Mouse (Mus musculus): Measurements from ENCODE around the gene Olfml3.

The Olfml3 gene

DNA sequence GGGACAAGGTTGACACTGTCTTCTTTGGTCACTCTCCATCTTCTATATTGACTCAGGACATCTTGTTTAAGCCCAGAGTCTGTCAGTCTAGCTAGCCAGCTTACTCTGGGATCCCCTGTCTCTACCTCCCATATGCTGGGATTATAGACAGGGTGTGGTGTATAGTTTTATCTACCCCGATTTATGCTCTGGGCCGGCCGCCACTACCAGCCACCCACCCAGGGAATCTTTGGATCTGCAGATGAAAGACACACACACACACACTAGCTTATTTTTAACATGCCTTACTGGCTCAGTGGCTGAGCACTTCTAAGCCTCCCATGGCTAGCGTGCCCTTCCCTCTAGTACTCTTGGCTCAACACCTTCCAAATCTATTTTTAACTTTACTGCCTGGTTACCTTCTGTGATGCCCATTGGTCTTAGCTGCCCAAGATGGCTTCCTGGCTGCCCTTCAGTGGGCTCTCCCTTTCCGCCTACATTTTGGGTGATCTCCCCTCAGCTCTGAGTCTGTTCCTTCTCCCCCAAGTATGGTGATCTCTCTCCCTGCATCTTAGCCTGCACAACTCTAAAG is 28.2 kb downstream of the Olfml3 start:
- Histone ChIP-seq H3K9me3 (ENCODE audit: low read length) (no peaks in the 10 kb centered on the region), H3K36me3 (ENCODE audit: insufficient read depth, low read length) (no peaks in the 10 kb centered on the region)

DNA sequence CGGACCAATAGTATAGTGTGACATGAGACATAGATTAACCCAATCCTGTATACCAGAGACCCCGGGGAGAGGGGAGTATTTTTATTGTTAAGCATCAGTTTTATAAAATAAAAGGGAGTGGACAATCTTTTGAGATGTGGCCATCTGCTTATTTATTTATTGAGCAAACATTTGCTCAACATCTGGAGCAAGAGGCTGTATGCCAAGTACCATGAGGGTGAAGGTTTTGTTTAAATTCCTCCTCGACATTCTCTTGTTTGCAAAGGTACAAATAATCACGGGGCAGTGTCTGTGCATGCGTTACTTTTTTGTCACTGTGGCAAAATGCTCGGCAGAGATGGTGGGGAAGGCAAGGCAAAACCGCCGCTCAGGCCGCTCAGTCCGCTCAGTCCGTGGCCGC is 32.4 kb downstream of the Olfml3 start:
- no peak overlapping the region for H3K4me3 ChIP-seq (replicated peaks; ENCODE audit: low read length)
- H3K4me1 ChIP-seq (replicated peaks; ENCODE audit: low read depth, low read length), result 0 out of 2 replicates have a peak, but pooled peaks cover under 1% of the 10 kb centered on the region
- no peaks in the 10 kb centered on the region for H3K9me3 ChIP-seq (ENCODE audit: low read length)
- TF ChIP-seq POU5F1 (IDR thresholded peaks at IDR 0.05; ENCODE audit: borderline replicate concordance, low read length), result no peak
- no peak for TF ChIP-seq CTCF (conservative IDR thresholded peaks at IDR 0.05; ENCODE audit: low read length)
- TF ChIP-seq NANOG (IDR thresholded peaks at IDR 0.05; ENCODE audit: borderline replicate concordance, low read length), result no peak
- H3K27me3 ChIP-seq (ENCODE audit: insufficient read depth, low read length), result peaks cover 6% of the 10 kb centered on the region; the same call in 1 of the 2 replicates
- no peaks in the 10 kb centered on the region for H3K36me3 ChIP-seq (ENCODE audit: insufficient read depth, low read length)

More for the DNA sequence above, 28.2 kb downstream of the Olfml3 start:
- H3K27me3 ChIP-seq (ENCODE audit: insufficient read depth, low read length), result peaks cover 6% of the 10 kb centered on the region; the same call in 1 of the 2 replicates
- peaks cover 6% of the 10 kb centered on the region for H3K4me1 ChIP-seq (replicated peaks; ENCODE audit: low read depth, low read length)
- TF ChIP-seq NANOG (IDR thresholded peaks at IDR 0.05; ENCODE audit: borderline replicate concordance, low read length), result no peak
- TF ChIP-seq CTCF (conservative IDR thresholded peaks at IDR 0.05; ENCODE audit: low read length), result no peak
- TF ChIP-seq POU5F1 (IDR thresholded peaks at IDR 0.05; ENCODE audit: borderline replicate concordance, low read length), result no peak
- H3K4me3 ChIP-seq (replicated peaks; ENCODE audit: low read length), result no peak overlapping the region

DNA sequence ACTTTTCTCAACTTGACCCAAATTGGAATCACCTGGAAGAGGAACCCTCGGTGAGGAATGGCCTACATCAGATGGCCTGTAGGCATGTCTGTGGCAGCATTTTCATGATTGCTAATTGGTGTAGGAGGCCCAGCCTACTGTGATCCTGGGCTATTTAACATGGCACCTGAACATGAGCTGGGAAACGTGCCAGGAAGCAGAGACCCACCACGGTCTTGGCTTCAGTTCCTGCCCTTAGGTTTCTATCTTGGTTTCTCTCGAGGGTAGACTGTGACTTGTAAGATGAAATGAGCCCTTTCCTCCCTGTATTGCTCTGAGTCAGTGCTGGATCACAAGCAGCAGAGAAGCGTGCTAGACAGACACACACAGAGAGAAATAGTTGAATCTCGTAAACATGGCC is 33.1 kb downstream of the Olfml3 start:
- no peaks in the 10 kb centered on the region for H3K9me3 ChIP-seq (ENCODE audit: low read length)
- H3K4me1 ChIP-seq (replicated peaks; ENCODE audit: low read depth, low read length), result no peaks in the 10 kb centered on the region
- TF ChIP-seq CTCF (conservative IDR thresholded peaks at IDR 0.05; ENCODE audit: low read length), result no peak
- TF ChIP-seq POU5F1 (IDR thresholded peaks at IDR 0.05; ENCODE audit: borderline replicate concordance, low read length), result no peak
- H3K27me3 ChIP-seq (ENCODE audit: insufficient read depth, low read length), result peaks cover 6% of the 10 kb centered on the region; the same call in 1 of the 2 replicates
- no peak overlapping the region for H3K4me3 ChIP-seq (replicated peaks; ENCODE audit: low read length)
- no peaks in the 10 kb centered on the region for H3K36me3 ChIP-seq (ENCODE audit: insufficient read depth, low read length)

DNA sequence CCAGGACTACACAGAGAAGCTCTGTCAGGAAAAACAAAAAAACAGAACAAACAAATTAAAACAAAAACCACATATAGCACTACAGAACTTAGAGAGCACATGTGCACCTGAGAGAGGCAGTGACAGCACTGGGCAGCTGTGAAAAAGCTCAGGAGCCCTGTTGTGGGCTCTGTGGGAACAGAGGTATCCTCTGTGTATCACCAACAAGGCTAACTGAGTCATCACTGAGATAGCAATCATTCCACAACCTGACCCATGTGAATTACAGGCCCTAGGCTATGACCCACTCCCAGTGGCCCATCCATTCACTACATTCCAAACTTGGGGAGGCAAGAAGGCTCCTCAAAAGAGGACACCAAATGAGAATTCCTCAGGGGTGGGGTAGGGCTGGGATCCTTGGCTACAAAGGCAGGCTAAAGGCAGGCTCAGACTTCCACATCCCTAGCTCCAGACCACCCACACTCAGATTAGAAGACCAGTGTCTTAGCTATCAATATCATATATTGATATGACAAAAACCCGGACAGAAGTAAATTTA is 41.3 kb downstream of the Olfml3 start:
- Histone ChIP-seq H3K27me3 (ENCODE audit: insufficient read depth, low read length) (no peaks in the 10 kb centered on the region), H3K4me1 (replicated peaks; ENCODE audit: low read depth, low read length) (no peaks in the 10 kb centered on the region), H3K36me3 (ENCODE audit: insufficient read depth, low read length) (no peaks in the 10 kb centered on the region), H3K9me3 (ENCODE audit: low read length) (no peaks in the 10 kb centered on the region; the same call in 1 of the 2 replicates), H3K4me3 (replicated peaks; ENCODE audit: low read length) (no peak overlapping the region)
- no peak for TF ChIP-seq POU5F1 (IDR thresholded peaks at IDR 0.05; ENCODE audit: borderline replicate concordance, low read length)
- no peak for TF ChIP-seq NANOG (IDR thresholded peaks at IDR 0.05; ENCODE audit: borderline replicate concordance, low read length)
- no peak for TF ChIP-seq CTCF (conservative IDR thresholded peaks at IDR 0.05; ENCODE audit: low read length)

DNA sequence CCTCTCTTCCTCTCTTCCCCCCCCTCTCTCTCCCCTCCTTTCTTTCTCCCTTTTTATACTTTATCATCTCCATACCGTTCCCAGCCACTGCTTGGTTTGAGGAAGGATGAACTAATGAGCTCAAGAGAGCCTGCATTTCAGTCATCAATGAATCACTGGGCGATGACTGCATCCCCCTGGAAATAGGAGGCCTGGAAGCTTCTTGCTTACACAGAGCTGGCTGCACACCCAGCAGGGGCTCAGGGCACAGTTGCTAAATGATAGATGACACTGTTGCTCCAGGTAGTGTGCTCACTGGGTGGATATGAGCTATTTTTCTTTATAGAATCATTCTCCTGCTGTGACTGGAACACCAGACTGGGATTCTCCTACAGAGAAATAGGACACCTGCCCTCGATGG is 42.2 kb downstream of the Olfml3 start:
- Histone ChIP-seq H3K4me3 (replicated peaks; ENCODE audit: low read length) (no peak overlapping the region), H3K9me3 (ENCODE audit: low read length) (no peaks in the 10 kb centered on the region; the same call in 1 of the 2 replicates), H3K36me3 (ENCODE audit: insufficient read depth, low read length) (no peaks in the 10 kb centered on the region), H3K4me1 (replicated peaks; ENCODE audit: low read depth, low read length) (no peaks in the 10 kb centered on the region), H3K27me3 (ENCODE audit: insufficient read depth, low read length) (no peaks in the 10 kb centered on the region)
- TF ChIP-seq POU5F1 (IDR thresholded peaks at IDR 0.05; ENCODE audit: borderline replicate concordance, low read length), result no peak
- no peak for TF ChIP-seq NANOG (IDR thresholded peaks at IDR 0.05; ENCODE audit: borderline replicate concordance, low read length)
- TF ChIP-seq CTCF (conservative IDR thresholded peaks at IDR 0.05; ENCODE audit: low read length), result no peak

DNA sequence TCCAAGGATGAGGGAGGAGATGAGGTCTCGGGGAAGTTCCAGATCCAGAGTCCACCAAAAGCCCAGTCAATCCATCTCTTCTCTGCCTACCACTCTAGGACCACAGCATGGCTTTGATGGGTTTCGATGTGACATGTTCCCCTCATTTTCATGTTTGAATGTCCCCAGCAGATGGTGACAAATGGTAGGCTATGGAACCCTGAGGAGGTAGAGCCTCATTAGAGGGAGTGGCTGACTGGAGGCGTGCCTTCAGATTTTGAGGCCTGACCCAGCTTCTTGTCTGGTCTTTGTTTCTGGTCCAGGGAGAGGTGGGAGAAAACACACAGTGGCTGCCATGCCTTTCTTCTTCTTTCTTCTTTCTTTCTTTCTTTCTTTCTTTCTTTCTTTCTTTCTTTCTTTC is 47.3 kb downstream of the Olfml3 start:
- Histone ChIP-seq H3K4me3 (replicated peaks; ENCODE audit: low read length) (no peak overlapping the region), H3K4me1 (replicated peaks; ENCODE audit: low read depth, low read length) (peaks cover 9% of the 10 kb centered on the region), H3K9me3 (ENCODE audit: low read length) (no peaks in the 10 kb centered on the region), H3K36me3 (ENCODE audit: insufficient read depth, low read length) (no peaks in the 10 kb centered on the region), H3K27me3 (ENCODE audit: insufficient read depth, low read length) (no peaks in the 10 kb centered on the region)
- TF ChIP-seq POU5F1 (IDR thresholded peaks at IDR 0.05; ENCODE audit: borderline replicate concordance, low read length), result no peak
- TF ChIP-seq NANOG (IDR thresholded peaks at IDR 0.05; ENCODE audit: borderline replicate concordance, low read length), result no peak
- no peak for TF ChIP-seq CTCF (conservative IDR thresholded peaks at IDR 0.05; ENCODE audit: low read length)

DNA sequence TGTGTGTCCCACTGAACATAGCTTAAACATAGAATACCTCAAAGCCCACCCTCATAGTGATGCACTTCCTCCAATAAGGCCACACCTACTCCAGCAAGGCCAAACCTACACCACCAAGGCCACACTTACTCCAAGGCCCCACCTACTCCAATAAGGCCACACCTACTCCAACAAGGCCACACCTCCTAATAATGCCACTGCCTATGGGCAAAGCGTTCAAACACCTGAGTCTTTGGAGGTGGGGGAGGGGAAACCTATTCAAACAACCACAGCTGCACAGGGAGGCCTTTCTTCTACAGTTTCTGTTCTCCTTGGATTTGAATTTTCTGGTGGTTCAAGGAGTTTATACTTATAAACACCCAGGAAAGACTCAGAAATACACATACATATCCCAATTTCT is 48.8 kb downstream of the Olfml3 start:
- TF ChIP-seq POU5F1 (IDR thresholded peaks at IDR 0.05; ENCODE audit: borderline replicate concordance, low read length) (no peak), NANOG (IDR thresholded peaks at IDR 0.05; ENCODE audit: borderline replicate concordance, low read length) (no peak), CTCF (conservative IDR thresholded peaks at IDR 0.05; ENCODE audit: low read length) (no peak)
- Histone ChIP-seq H3K4me3 (replicated peaks; ENCODE audit: low read length) (no peak overlapping the region), H3K9me3 (ENCODE audit: low read length) (no peaks in the 10 kb centered on the region), H3K27me3 (ENCODE audit: insufficient read depth, low read length) (no peaks in the 10 kb centered on the region), H3K4me1 (replicated peaks; ENCODE audit: low read depth, low read length) (peaks cover 22% of the 10 kb centered on the region), H3K36me3 (ENCODE audit: insufficient read depth, low read length) (no peaks in the 10 kb centered on the region)

DNA sequence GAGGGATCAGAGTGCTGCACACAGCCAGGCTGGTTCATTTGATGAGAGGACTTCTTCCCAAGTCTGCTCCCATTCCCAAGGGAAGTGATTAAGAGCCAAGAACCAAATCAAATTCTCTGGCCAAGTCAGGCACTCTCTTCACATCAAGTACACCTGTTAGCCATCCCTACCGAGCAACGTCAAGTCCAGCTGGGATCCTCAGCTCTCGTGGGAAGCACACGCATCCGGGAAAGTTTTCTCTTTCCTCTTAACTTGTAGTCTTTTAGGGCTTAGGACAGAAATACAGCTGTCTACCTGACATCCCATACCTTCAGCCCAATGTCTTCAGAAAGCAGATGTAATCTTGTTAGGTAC is 53.9 kb downstream of the Olfml3 start:
- Histone ChIP-seq H3K4me1 (replicated peaks; ENCODE audit: low read depth, low read length) (peaks cover 61% of the 10 kb centered on the region), H3K9me3 (ENCODE audit: low read length) (peaks cover 15% of the 10 kb centered on the region), H3K4me3 (replicated peaks; ENCODE audit: low read length) (peak overlapping the region; percentile 55), H3K27me3 (ENCODE audit: insufficient read depth, low read length) (no peaks in the 10 kb centered on the region), H3K36me3 (ENCODE audit: insufficient read depth, low read length) (peaks cover 4% of the 10 kb centered on the region; the same call in 1 of the 2 replicates)
- TF ChIP-seq NANOG (IDR thresholded peaks at IDR 0.05; ENCODE audit: borderline replicate concordance, low read length) (no peak), CTCF (conservative IDR thresholded peaks at IDR 0.05; ENCODE audit: low read length) (no peak), POU5F1 (IDR thresholded peaks at IDR 0.05; ENCODE audit: borderline replicate concordance, low read length) (no peak)

All from E14TG2a.4 (cell line).